Mouse (Mus musculus): Measurements from ENCODE around the gene Zfp664. TPM values are rescaled to one million over a fixed set of nuclear protein-coding genes. Genes with fewer than 3 reads are reported as not detected.

Zfp664 gene
- total RNA-seq, 2 experiments from 2014 or later: 48.1 to 50.7 TPM

Other genes with a start within 250 kb of the Zfp664 start
- gene Atp6v0a2, start 234.1 kb upstream of the Zfp664 start, total RNA-seq (2021): 10 to 100 TPM; 41.9 to 45.9 TPM
- under 1 TPM; 0.05 to 0.14 TPM for gene Dnah10, start 137.6 kb upstream of the Zfp664 start, total RNA-seq (2021)
- gene Ccdc92, start 267 bp upstream of the Zfp664 start, total RNA-seq (2021): 1 to 10 TPM; 1.1 TPM
- gene Rflna, start 140.5 kb downstream of the Zfp664 start, total RNA-seq (2021): under 1 TPM; 0.39 to 0.60 TPM

Measured in heart, postnatal 14 days (tissue).